Mouse (Mus musculus) monocyte, adult 5-6 weeks (primary cell): Measurements from ENCODE around the gene Tenm2. TPM values are rescaled to one million over a fixed set of nuclear protein-coding genes. Genes with fewer than 3 reads are reported as not detected.

ENCODE experiments used
- ATAC-seq: fragments of 153-309, 156-312 bp; replicated peaks from 2 replicates; pipeline ENCODE4 v1.8.0; 2017; ENCODE audit warnings: mild to moderate bottlenecking; ENCODE audit not compliant: low TSS enrichment, insufficient number of reproducible peaks, severe bottlenecking, poor library complexity, low FRiP score
- total RNA-seq: library from RNA; stranded (forward); fragments of 200-1000, 200-491, 200-594 nt; gene quantifications from 3 replicates; pipeline ENCODE4 v1.2.3, GENCODE M21; 2017

The Tenm2 gene
- not detected in 3 replicates for total RNA-seq

DNA sequence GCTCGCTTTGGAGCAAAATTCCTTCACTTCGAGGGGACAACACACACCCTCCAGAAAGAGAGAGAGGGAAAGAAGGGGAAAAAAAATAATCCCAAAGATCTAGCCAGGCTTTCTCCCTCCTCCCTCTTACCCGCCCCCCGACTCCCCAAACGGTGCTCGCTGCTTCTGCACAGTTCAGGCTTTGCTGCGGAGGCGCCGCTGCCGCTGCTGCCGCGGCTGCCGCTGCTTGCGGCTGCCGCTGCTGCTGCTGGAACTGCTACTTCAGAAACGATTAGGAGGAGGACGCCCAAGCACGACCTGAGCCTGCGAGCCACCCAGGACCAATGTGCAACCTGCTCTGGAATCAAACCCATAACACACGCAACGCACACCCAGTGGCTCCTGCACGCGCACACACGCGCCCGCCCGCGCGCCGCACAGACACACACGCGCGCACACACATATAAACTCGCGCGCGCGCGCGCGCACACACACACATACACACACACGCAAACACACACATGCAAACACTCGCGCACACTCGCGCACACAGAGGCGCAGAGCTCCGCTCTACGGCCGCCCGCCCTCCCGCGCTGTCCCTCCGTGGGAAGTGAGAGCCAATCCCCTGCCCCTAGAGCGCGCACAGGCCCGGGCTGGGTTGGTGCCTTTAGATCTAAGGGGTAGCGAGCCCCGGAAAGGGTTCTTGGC lies at the start of gene Tenm2:
Gene Tenm2 (minus strand): TSS at position 51 of the 687 bp plus-strand sequence.
- no peak for ATAC-seq

DNA sequence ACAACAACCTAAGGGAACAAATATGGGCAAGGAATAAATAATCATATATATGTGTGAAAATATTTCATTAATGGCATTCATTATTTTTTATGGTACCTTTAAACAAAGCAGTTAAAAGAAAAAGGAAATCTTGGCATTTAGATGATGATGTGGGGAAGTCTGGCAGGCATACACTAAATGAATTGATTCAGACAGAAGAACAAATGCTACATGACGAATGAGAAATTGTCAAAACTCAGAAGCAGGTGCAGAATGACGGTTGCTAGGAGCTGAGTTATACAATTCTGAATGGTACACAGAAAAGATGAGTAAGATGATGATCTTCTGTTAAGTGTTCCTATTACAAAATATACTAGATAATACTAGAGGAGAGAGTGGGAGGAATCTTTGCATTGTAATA lies 49.4 kb upstream of the Tenm2 start:
- ATAC-seq: no peak

DNA sequence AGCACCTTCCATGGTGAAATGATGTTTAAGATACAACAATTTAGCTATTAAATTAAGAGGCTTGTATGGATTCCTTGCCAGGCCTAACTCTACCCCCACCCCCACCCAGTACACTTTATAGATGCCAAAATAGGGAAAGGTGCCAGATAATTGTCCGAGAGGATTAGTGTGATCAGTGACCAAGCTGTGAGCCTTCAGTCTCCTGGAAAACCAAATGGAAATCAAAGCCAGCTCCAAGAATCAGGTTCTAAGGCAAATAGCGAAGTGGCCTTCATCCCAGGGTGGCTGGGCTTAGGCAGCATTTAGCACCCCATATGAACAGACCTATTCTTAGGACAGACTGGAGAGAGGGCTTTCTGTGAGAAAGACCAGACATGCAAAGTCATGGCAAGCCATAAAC lies 13.0 kb upstream of the Tenm2 start:
- ATAC-seq: no peak

DNA sequence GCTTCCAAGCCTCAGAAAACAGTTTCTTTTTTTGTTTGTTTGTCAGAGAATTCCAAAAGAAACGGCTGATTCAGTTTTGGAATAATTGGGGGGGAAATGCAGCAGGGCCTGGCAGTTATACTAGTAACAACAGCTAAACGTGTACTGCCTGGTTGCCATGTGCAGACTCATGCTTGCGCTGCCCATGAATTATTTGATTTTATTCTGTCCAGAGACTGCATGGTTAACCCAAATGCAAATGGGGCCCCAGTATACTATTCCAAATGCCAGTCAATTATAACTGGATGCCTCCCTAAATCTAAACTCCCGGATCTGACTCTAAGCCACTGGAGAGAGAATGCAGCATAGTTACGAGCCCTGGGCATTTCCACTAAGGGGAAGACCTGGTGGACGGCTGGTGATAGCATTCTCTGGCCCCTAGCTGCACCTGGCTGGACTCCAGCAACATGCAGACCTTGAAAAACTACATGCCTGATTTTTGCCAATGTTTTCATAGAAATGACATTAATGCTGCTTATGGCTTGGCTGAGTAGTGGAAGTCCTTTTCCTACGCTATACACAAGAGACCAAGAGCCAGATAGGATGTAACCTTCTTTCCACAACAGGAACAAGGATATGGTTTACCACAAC lies 1.4 kb upstream of the Tenm2 start:
- no peak for ATAC-seq

DNA sequence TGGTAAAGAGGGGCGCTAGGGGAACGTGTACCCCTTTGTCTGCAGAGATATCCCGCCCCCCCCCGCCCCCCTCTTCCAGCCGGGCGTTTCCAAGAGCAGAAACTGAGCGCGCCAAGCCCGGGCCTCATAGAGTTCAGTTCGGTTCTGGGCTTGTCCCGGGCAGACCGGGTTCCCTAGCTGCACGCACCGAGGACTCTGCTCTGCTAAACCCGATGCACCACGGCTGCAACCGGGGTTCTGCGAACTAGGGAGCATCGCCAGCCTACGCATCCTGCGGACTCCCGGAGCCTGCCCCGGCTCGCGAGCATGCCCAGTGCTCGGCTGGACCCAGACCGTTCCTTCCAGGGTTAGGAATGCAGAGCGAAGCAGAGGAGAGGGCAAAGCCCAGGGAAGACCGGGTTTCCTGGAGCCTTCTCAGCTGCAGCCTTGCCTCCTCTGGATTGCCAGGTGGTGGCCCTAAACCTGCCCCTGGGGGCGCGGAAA lies 878 bp upstream of the Tenm2 start:
- ATAC-seq: no peak

DNA sequence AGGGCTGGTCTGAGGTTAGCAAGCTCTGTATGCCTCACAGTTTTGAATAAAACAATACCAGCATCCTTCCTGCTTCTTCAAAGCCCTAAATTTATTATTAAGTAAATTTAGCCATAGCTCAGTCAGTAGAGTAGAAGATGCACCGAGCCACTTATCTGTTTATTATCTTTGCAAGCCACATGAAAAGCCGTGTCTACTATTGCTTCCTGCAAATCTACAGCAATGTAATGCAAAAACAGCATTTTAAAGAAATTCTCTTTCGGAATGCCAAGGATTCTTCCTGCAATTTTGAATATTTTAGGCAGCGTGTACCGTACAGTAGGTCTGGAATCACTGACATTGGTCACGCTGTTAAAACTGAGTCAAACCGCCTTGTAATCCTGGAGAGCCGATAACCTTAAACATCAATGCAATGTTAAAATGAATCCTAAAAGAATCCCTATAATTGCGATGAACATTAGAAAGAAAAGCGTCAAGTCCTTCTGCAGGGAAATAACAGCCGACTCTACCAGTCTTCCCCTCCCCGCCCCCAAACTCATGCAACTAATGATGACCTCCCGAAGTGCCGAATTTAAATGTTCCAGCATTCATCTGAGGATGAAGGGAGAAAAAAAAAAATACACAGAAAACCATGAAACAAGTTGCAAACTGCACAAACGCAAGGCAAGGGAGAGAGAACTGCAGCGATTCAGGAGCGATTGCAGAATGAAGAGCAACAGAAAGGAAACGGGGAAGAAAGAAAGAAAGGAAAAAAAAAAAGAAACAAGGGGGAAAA lies 556 bp downstream of the Tenm2 start:
- ATAC-seq: no peak

DNA sequence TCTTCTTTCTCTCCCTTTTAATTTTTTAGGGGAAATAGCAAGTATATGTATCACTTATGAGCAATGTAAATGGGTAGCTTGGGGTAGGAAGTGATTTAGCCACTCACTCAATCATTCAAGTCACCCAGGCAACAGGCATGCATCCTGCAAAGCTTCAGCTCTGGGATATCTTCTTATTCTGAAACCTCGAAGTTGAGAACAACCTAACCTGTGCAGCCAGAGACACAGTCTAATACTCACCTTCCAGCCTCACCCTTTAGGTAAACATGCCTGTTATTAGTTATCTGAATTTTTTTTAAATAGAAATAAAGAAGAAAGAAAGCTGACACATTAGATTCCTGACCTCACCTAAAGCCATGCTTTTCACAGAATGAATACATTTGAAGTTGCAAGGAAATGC lies 8.4 kb downstream of the Tenm2 start:
- ATAC-seq: no peak

DNA sequence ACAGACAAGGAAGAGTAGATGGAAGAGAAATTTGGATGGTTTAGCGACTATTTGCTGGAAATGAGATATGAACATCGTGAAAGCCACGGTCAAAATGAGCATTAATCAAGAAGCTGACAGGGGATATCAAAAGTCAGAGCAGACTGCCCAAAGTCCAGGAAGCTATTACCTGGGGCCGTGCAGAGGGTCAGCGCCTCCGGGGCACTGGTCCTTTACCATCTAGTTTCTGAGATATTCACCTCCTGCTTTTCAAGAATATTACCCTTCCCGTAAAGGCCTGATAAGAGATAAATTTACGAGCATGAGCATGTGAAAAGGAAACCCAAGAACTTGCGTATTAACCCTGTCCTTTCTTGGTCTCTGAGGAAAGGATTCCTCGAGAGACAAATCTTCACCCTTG lies 8.8 kb downstream of the Tenm2 start:
- no peak for ATAC-seq

DNA sequence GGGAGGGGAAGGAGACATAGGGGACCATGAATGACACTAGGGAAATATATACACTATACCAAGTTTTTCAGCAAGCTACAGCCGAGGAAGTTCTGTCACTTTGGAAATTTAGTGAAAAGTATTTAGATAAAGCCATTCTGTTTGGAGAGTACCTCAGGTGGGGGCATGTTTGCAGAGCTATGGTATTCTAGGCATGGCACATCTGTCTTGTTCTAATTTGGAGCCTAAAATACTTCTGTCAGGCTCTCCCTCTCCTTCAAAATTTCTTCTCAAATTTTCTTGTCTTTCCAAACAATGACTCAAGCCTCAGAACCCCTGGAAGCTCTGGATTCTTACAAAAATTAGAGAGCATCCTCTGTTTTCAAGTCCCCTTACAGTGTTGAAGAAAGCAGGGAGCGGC lies 13.0 kb downstream of the Tenm2 start:
- ATAC-seq: no peak

DNA sequence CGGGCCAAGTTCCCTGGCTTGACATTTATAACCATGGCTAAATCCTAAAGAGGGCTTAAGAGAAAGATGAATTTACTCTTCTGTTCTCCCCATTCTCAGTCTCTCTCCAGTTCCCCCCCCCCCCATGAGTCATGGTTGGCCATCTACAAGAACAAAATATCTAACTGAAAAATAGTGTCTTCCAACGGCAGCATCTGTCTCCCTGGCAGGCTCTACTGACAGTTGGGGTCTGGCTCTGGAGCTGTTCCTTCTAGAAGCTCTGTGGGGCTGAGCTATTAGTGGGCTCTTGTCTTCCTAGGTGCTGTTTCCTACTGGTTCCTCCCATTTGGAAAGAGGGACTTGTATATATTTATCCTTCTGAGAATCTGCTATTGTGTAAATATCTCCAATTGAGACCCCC lies 13.7 kb downstream of the Tenm2 start:
- no peak for ATAC-seq

DNA sequence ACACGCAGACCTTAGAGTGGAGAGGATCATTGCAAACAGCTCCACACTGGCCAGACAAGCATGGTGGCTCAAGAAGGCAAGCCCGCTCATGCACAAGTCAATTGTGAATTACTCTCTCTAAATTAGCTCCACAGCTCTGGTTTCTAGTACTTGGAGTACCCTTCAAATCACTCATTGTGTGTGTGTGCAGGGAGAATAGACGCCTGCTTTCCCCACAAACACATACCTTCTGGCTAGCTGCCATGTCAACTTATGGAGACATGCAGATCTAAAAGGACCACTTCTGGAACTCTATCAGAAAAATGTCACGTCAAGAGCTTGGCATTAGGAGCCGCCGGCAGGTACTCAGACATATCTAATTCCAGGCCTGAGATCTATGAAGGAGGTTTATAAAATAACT lies 14.8 kb downstream of the Tenm2 start:
- ATAC-seq: no peak

DNA sequence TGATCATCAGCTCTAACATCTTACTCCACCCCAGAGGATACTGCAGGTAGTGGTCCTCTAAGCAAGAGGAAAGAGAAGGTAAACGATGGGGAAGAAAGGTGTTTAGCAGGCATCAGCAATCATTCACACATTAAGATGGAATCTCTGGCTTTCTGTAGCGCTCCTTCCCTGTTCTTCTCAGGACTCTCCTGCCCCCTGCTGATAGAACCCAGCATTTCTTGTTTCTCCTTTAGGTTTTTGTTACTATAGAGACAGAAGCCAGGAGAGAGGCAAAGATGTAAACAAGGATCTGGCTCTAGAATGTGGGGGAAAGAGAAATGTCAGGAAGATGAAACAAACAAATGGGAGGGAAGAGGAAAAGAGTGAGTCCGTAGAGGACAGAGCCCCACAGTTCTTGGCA lies 49.6 kb downstream of the Tenm2 start:
- ATAC-seq: no peak

DNA sequence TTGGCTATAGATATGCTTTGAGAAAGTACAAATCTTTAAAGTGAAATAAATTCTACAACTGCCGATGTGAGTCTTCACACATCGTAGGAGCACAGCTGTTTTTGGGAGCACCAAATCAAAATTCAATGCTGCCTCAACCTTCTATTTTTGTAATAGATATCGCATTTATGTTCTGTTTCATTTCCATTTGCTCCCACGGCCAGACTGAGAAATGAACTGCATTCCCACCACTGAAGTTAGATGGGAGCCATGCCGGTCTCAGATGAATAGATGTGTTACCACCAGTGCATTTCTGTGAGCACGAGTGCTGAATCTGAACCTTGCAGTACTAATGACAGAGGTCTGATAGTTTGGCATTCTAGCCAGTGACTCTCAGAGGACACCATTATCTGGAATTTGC lies 58.3 kb downstream of the Tenm2 start:
- no peak for ATAC-seq

DNA sequence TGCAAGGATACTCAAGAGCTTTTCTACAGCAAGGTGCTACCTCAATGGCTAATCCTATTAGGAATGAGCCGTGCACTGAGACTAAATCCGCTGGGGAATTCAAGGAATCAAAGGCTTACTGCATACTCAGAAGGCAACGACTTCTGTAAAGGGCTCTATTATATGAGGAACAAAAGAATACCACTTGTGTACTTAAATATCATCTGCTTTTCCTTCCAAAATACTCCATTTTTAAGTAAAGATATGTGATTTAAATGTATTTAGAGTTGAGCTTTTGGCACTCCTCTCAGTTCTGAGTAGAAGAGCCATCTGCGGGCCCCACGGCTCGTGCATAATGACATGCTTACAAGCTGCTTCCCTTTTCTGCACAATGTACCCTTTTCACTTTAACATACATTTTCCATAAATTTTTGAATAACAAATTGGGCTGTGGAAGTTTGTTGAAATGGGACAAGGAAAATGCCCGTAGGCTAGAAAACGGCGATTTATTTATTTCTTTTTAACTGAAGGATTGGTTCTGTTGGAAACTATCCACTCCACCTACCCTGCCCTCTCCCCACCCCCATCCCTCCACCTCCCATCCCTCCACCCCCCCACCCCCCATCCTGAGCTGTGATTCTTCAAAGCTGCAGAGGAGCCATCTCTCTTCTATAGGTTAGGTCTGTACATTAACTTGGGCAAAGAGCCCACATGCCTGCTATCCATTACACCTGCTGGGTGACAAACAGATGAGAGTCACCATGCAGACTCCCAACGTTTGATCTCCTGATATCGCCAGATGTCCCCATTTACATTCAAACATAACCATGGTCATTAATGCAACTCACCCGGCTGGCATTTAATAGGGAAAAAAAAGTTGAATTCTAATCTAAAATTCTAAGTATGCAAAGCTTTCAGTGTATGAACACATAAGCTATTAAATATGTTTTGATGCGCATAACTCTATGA lies 81.6 kb downstream of the Tenm2 start:
- ATAC-seq: no peak

DNA sequence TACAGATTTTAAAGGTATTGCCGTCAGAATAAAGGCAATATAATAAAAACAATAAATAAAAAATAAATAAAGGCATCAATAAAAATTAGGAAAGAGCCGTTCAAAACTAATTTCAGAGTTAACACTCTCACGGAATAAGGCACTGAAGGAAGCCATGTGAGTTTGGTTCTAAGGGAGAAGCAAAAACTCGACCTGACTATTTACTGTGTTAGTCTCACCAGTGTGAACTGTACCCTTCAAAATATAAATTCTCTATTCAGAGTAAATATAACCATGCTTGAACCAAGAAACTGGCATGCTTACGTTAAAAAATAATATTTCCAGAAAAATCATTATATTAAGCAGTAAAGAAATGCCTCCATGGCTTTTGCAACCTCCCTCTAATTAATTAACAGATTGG lies 82.4 kb downstream of the Tenm2 start:
- no peak for ATAC-seq

DNA sequence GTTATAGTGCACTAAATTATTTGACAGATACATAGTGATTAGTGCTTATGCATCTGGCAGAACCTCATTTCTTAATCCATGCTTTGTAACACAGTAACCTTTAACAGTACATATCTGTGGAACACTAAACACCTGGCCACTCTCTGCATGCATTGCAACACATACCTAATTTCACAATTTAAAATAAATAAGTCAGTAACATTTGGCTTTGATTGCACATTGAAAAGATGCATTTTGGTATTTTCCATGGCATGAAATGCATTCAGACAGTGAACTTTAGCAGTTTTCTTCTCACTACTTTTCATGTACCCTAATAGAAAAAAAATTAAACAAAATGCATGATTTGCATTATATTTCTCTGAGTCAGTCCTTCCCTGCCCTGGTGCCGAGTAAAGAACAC lies 85.8 kb downstream of the Tenm2 start:
- ATAC-seq: no peak

DNA sequence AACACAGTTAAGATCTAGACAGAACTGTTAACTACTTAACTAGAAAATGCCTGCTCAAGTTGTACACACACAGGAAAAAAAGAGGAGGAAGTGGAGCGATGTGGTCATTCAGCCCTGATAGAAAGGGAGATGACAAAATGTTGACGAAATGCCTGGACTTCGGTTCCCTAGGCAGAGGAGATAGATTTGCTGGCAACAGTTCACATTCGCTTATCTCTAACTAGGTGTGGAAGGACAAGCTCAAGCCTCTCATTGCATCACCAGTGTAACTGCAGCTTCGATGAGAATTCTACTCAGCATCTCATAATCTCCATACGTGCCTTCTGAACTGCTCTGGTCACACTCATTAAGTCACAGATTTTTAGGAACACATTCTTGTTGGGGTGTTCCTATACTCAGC lies 91.8 kb downstream of the Tenm2 start:
- no peak for ATAC-seq

DNA sequence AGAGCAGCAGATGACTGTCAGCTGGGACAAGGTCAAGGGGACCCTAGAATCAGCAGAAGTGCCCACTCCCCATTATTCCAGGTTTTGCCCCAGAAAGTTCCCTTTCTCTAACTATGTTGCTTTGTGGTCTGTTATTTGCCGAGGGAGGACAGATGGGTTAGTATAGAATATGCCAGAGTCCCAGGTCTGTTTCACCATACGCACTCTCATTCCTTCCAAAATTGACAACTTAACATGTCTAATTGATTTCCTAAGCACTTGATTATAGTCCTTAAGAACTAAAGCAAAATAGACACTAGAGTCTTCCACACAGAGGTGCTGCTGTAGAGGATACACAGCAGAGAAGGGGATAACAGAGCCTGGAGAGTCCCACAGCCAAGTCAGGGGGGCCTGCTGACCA lies 92.3 kb downstream of the Tenm2 start:
- no peak for ATAC-seq

DNA sequence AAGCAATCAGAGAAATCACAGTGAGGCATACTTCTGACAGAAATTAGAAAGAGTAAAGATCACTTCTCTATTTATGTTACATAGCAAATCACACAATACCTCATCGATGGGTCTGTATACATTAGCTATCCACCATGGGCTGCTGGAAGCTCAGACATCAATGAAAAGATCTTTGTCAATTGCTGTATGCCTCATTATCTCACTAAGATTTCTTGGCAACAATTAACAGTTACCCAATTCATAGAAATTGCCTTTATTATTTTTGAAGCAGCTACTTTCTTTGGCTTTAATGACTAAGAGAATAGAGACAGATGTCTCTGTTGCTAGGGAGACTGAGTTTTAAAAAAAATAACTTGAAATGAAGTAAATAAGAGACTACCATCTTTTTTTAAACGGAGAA lies 106.9 kb downstream of the Tenm2 start:
- ATAC-seq: no peak
